Mouse (Mus musculus) ES-E14 (cell line): ENCODE data around the gene Fkbp1b.
"Not testable (repeated sequence)": the region's sequence is repeated elsewhere in the genome, so short reads cannot be mapped to it uniquely, and the experiment has no call there.

Source experiments
- CHD2 ChIP-seq: IDR thresholded peaks from 2 replicates; pipeline ENCODE4 v1.6.1; 2014; ENCODE audit warnings: mild to moderate bottlenecking, low read depth, low read length, inconsistent platforms
- HCFC1 ChIP-seq: IDR thresholded peaks from 2 replicates; pipeline ENCODE4 v1.6.1; 2012; ENCODE audit warnings: low read length, inconsistent platforms, borderline replicate concordance; ENCODE audit not compliant: insufficient read depth
- ZC3H11A ChIP-seq: IDR thresholded peaks from 2 replicates; pipeline ENCODE4 v1.6.1; 2012; ENCODE audit warnings: low read depth, mild to moderate bottlenecking, inconsistent platforms, low read length, borderline replicate concordance
- ZNF384 ChIP-seq: IDR thresholded peaks from 2 replicates; pipeline ENCODE4 v1.6.1; 2012; ENCODE audit warnings: low read depth, low read length, inconsistent platforms

DNA sequence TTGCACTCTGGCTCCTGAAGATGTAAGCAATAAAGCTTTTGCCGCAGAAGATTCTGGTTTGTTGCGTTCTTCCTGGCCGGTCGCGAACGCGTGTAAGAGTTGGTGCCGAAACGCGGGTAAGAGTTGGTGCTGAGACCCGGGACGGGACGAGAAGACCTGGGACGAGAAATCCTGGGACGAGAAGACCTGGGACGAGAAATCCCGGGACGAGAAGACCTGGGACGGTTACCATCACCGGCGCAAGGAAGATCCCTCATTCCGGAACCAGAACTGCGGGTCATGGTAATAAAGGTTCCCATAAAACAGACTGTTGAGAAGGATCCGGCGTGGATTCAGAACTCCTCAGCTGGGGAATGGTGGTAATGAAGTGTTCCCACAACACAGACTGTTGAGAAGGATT, 53.3 kb downstream of the Fkbp1b start:
- TF ChIP-seq CHD2, ZNF384, ZC3H11A, HCFC1: not testable (repeated sequence)
